Mouse (Mus musculus): Measurements from ENCODE around the gene Fbxo42. TPM values are rescaled to one million over a fixed set of nuclear protein-coding genes. Genes with fewer than 3 reads are reported as not detected.

Fbxo42 gene
- total and polyA plus RNA-seq, 3 experiments: 11.2 to 260 (median 23.1) TPM

DNA sequence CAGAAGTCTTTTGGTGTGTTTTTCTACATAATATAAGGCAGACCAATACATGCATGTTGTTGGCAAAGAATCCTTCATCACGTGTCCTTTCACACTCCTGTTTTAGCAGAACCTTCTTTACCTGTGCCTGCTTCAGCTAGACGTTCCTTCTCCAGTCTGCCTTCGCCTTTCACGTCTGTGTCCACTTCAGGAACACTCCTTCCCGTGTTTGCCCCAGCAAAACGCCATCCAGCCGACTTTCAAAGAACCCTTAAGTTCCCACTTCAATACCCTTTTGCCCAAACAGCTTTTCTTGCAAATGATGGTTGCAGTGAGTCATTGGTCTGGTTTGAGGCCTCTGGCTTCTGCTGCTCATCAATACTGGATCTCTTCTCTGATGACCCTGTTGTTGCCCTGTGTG, 43.6 kb downstream of the Fbxo42 start:
- no peak for DNase-seq (ENCODE audit: low read depth, low spot score)
- no peaks in the 10 kb centered on the region for H3K9me3 ChIP-seq (replicated peaks; ENCODE audit: insufficient read depth, low read length)
- no peak overlapping the region for H3K4me3 ChIP-seq (ENCODE audit: control insufficient read depth in 1 of 2, insufficient read depth in 1 of 2, low read depth in 2 of 2, low read length in 2 of 2)
- no peak overlapping the region for H3K9ac ChIP-seq (ENCODE audit: control insufficient read depth, low read depth, low read length, poor library complexity, severe bottlenecking)
- H3K79me2 ChIP-seq (ENCODE audit: control insufficient read depth, insufficient read depth, low read length, poor library complexity): no peaks in the 10 kb centered on the region
- no peak for TF ChIP-seq KAT2A (conservative IDR thresholded peaks at IDR 0.05; ENCODE audit: low read depth, low read length)
- no peak for TF ChIP-seq MAX (IDR thresholded peaks at IDR 0.05; ENCODE audit: low read length)
- TF ChIP-seq ZKSCAN1 (IDR thresholded peaks at IDR 0.05; ENCODE audit: low read depth, low read length): no peak
- TF ChIP-seq RCOR1 (IDR thresholded peaks at IDR 0.05; ENCODE audit: low read depth, low read length): no peak
- TF ChIP-seq NRF1 (IDR thresholded peaks at IDR 0.05; ENCODE audit: insufficient read depth, low read depth, low read length, poor library complexity, severe bottlenecking): no peak
- no peak for TF ChIP-seq MAZ (IDR thresholded peaks at IDR 0.05; ENCODE audit: low read depth, low read length)
- no peak for TF ChIP-seq MXI1 (IDR thresholded peaks at IDR 0.05; ENCODE audit: low read depth, low read length)
- no peak for TF ChIP-seq CTCF (IDR thresholded peaks at IDR 0.05 in 2 of 3, conservative IDR thresholded peaks at IDR 0.05 in 1 of 3; ENCODE audit: control insufficient read depth in 1 of 3, insufficient read depth in 1 of 3, low read depth in 2 of 3, low read length in 3 of 3, poor library complexity in 1 of 3, severe bottlenecking in 1 of 3)
- no peak for TF ChIP-seq UBTF (IDR thresholded peaks at IDR 0.05; ENCODE audit: borderline replicate concordance, insufficient read depth, low read depth, low read length)
- no peak for TF ChIP-seq ZC3H11A (IDR thresholded peaks at IDR 0.05; ENCODE audit: low read depth, low read length)
- TF ChIP-seq BHLHE40 (IDR thresholded peaks at IDR 0.05; ENCODE audit: borderline replicate concordance, low read depth, low read length): no peak
- no peak for TF ChIP-seq NELFE (IDR thresholded peaks at IDR 0.05; ENCODE audit: low read depth, low read length)
- no peak for TF ChIP-seq CHD2 (IDR thresholded peaks at IDR 0.05; ENCODE audit: low read length)
- no peak for TF ChIP-seq RAD21 (IDR thresholded peaks at IDR 0.05; ENCODE audit: low read depth, low read length)
- no peak for TF ChIP-seq TBP (IDR thresholded peaks at IDR 0.05; ENCODE audit: low read depth, low read length)
- no peak for TF ChIP-seq POLR2AphosphoS2 (IDR thresholded peaks at IDR 0.05; ENCODE audit: low read length)
- TF ChIP-seq SIN3A (IDR thresholded peaks at IDR 0.05; ENCODE audit: low read length): no peak
- H3K36me3 ChIP-seq (ENCODE audit: control insufficient read depth in 1 of 2, insufficient read depth in 2 of 2, low read length in 2 of 2): peaks cover 0 to 2% of the 10 kb centered on the region in 2 experiments; a peak in 2 of 4 replicates
- H3K27ac ChIP-seq (ENCODE audit: control insufficient read depth, low read depth, low read length): no peak overlapping the region
- H3K4me1 ChIP-seq (ENCODE audit: control insufficient read depth in 1 of 2, insufficient read depth in 2 of 2, low read length in 2 of 2): no peaks in the 10 kb centered on the region
- H3K27me3 ChIP-seq (ENCODE audit: control insufficient read depth in 1 of 2, insufficient read depth in 2 of 2, low read length in 2 of 2): no peaks in the 10 kb centered on the region

DNA sequence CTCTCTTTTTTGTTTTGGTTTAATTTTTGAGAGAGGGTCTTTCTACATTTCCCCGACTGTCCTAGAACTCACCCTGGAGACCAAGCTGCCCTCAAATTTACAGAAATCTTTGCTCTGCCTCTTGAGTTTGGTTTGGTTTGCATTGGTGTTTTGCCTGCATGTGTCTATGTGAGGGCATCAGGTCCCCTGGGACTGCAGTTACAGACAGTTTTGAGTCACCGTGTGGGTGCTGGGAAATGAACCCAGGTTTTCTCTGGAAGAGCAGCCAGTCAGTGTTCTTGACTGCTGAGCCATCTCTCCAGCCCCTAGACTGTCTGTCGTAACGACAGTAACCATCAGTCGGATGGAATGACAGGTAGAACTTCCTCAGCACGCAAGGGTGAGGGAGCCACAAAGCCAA, 46.8 kb downstream of the Fbxo42 start:
- no peak for DNase-seq (ENCODE audit: low read depth, low spot score)
- Histone ChIP-seq H3K4me3 (ENCODE audit: control insufficient read depth in 1 of 2, insufficient read depth in 1 of 2, low read depth in 2 of 2, low read length in 2 of 2) (no peak overlapping the region), H3K9ac (ENCODE audit: control insufficient read depth, low read depth, low read length, poor library complexity, severe bottlenecking) (no peak overlapping the region), H3K36me3 (ENCODE audit: control insufficient read depth in 1 of 2, insufficient read depth in 2 of 2, low read length in 2 of 2) (peaks cover 0 to 13% of the 10 kb centered on the region in 2 experiments; a peak in 2 of 4 replicates), H3K9me3 (replicated peaks; ENCODE audit: insufficient read depth, low read length) (no peaks in the 10 kb centered on the region), H3K27me3 (ENCODE audit: control insufficient read depth in 1 of 2, insufficient read depth in 2 of 2, low read length in 2 of 2) (no peaks in the 10 kb centered on the region), H3K79me2 (ENCODE audit: control insufficient read depth, insufficient read depth, low read length, poor library complexity) (no peaks in the 10 kb centered on the region), H3K27ac (ENCODE audit: control insufficient read depth, low read depth, low read length) (no peak overlapping the region), H3K4me1 (ENCODE audit: control insufficient read depth in 1 of 2, insufficient read depth in 2 of 2, low read length in 2 of 2) (no peaks in the 10 kb centered on the region)
- no peak for TF ChIP-seq POLR2AphosphoS5 (IDR thresholded peaks at IDR 0.05; ENCODE audit: borderline replicate concordance, low read depth, low read length)
- TF ChIP-seq RCOR1 (IDR thresholded peaks at IDR 0.05; ENCODE audit: low read depth, low read length): no peak
- TF ChIP-seq TCF12 (IDR thresholded peaks at IDR 0.05; ENCODE audit: low read depth, low read length): no peak
- no peak for TF ChIP-seq EP300 (IDR thresholded peaks at IDR 0.05; ENCODE audit: low read depth in 1 of 2, low read length in 2 of 2)
- no peak for TF ChIP-seq USF2 (IDR thresholded peaks at IDR 0.05; ENCODE audit: borderline replicate concordance in 1 of 2, insufficient read depth in 1 of 2, low read depth in 1 of 2, low read length in 2 of 2)
- TF ChIP-seq POLR2AphosphoS2 (IDR thresholded peaks at IDR 0.05; ENCODE audit: low read length): no peak
- TF ChIP-seq MAFK (IDR thresholded peaks at IDR 0.05; ENCODE audit: borderline replicate concordance, low read depth, low read length): no peak
- no peak for TF ChIP-seq NRF1 (IDR thresholded peaks at IDR 0.05; ENCODE audit: insufficient read depth, low read depth, low read length, poor library complexity, severe bottlenecking)
- TF ChIP-seq HCFC1 (IDR thresholded peaks at IDR 0.05; ENCODE audit: low read depth, low read length): no peak
- TF ChIP-seq ZMIZ1 (IDR thresholded peaks at IDR 0.05; ENCODE audit: low read depth, low read length): no peak
- no peak for TF ChIP-seq GABPA (IDR thresholded peaks at IDR 0.05; ENCODE audit: low read depth, low read length)
- no peak for TF ChIP-seq MXI1 (IDR thresholded peaks at IDR 0.05; ENCODE audit: low read depth, low read length)
- TF ChIP-seq MEF2A (IDR thresholded peaks at IDR 0.05; ENCODE audit: extremely low read depth, insufficient replicate concordance, low read depth, low read length, poor library complexity, severe bottlenecking): no peak
- no peak for TF ChIP-seq TAL1 (IDR thresholded peaks at IDR 0.05; ENCODE audit: low read length)
- no peak for TF ChIP-seq GATA1 (IDR thresholded peaks at IDR 0.05; ENCODE audit: low read depth, low read length)
